8 mouse cellular contexts compared by ENCODE assay signal in genomic region chr8:94812645-94813098, GRCm38 (mm10). TPM values are rescaled to one million over a fixed set of nuclear protein-coding genes. Genes with fewer than 3 reads are reported as not detected.
DNase-seq lines count a peak whose midpoint lies in the region; ATAC-seq and TF ChIP-seq lines count a peak whose summit lies in the region.

No protein-coding gene starts in this region.

- H3K27me3 ChIP-seq in embryonic facial prominence, embryonic 10.5 days (replicated peaks; ENCODE audit: low read depth, poor library complexity, severe bottlenecking), result no peaks in the 10 kb centered on the region
- no peaks in the 10 kb centered on the region for H3K27me3 ChIP-seq in intestine, postnatal 0 days (replicated peaks; ENCODE audit: control insufficient read depth, insufficient read depth, low read length)
- H3K27me3 ChIP-seq in midbrain, embryonic 10.5 days (ENCODE audit: low read depth, poor library complexity, severe bottlenecking), result no peaks in the 10 kb centered on the region

- H3K9ac ChIP-seq in intestine, postnatal 0 days (ENCODE audit: low read depth, low read length), result no peak overlapping the region

- no peaks in the 10 kb centered on the region for H3K36me3 ChIP-seq in embryonic facial prominence, embryonic 10.5 days (replicated peaks)
- H3K36me3 ChIP-seq in intestine, postnatal 0 days (ENCODE audit: control insufficient read depth, insufficient read depth), result no peaks in the 10 kb centered on the region
- H3K36me3 ChIP-seq in midbrain, embryonic 10.5 days, result no peaks in the 10 kb centered on the region

- TF ChIP-seq CTCF in intestine, postnatal 0 days (IDR thresholded peaks at IDR 0.05; ENCODE audit: low read depth), result peak; percentile 77

- intact Hi-C loops in left cerebral cortex, postnatal 25 days (cut with DNase I), result loop anchor here (1.0 kb wide), 1 partner anchor 108 kb away; no protein-coding TSS in a partner anchor

- H3K9me3 ChIP-seq in embryonic facial prominence, embryonic 10.5 days, result no peaks in the 10 kb centered on the region
- no peaks in the 10 kb centered on the region for H3K9me3 ChIP-seq in intestine, postnatal 0 days (ENCODE audit: control insufficient read depth)
- no peaks in the 10 kb centered on the region for H3K9me3 ChIP-seq in midbrain, embryonic 10.5 days (replicated peaks)

- H3K4me2 ChIP-seq in intestine, postnatal 0 days (replicated peaks; ENCODE audit: low read depth), result no peak overlapping the region

- DNase-seq in urinary bladder, adult 18-20 months (ENCODE audit: low spot score in 2 of 2), result peak; percentile 73 to 75
- DNase-seq in urinary bladder, postnatal 10 days (ENCODE audit: low spot score), result no peak
- peak; percentile 78 for DNase-seq in embryonic facial prominence, embryonic 10.5 days (ENCODE audit: low spot score)
- peak; percentile 96 for DNase-seq in heart, adult 11 months
- peak; percentile 94 to 96 for DNase-seq in left cerebral cortex, postnatal 25 days (ENCODE audit: low spot score in 2 of 2)
- DNase-seq in midbrain, embryonic 10.5 days (ENCODE audit: low spot score), result peak; percentile 84
- peak; percentile 71 for DNase-seq in skeletal muscle tissue, adult 2 months (ENCODE audit: low read depth, low spot score)

- peak overlapping the region; percentile 39; the same call in 1 of the 2 replicates for H3K4me3 ChIP-seq in embryonic facial prominence, embryonic 10.5 days
- no peak overlapping the region for H3K4me3 ChIP-seq in intestine, postnatal 0 days (ENCODE audit: low read depth, low read length)
- peak overlapping the region; percentile 36; the same call in 1 of the 2 replicates for H3K4me3 ChIP-seq in midbrain, embryonic 10.5 days

- peak overlapping the region; percentile 10; the same call in 1 of the 2 replicates for H3K27ac ChIP-seq in embryonic facial prominence, embryonic 10.5 days (replicated peaks)
- H3K27ac ChIP-seq in intestine, postnatal 0 days (ENCODE audit: low read depth, low read length), result no peak overlapping the region
- H3K27ac ChIP-seq in midbrain, embryonic 10.5 days (replicated peaks), result peak overlapping the region; percentile 53

- peaks cover 9% of the 10 kb centered on the region for H3K4me1 ChIP-seq in embryonic facial prominence, embryonic 10.5 days
- H3K4me1 ChIP-seq in intestine, postnatal 0 days (replicated peaks; ENCODE audit: control insufficient read depth, insufficient read depth, low read length), result no peaks in the 10 kb centered on the region
- peaks cover 16% of the 10 kb centered on the region for H3K4me1 ChIP-seq in midbrain, embryonic 10.5 days

- ATAC-seq in intestine, postnatal 0 days, result peak; percentile 28; the same call in 1 of the 2 replicates

- 29% methylated on average over 6 of the region's 6 CpGs for WGBS in embryonic facial prominence, embryonic 10.5 days
- 32% methylated on average over 6 of the region's 6 CpGs for WGBS in intestine, postnatal 0 days
- WGBS in midbrain, embryonic 10.5 days, result 26% methylated on average over 6 of the region's 6 CpGs

RNA-seq across cellular contexts. Expression of gene Ccl17, which starts 2.4 kb away (rescaled TPM):
- polyA plus RNA-seq in embryonic facial prominence, embryonic 10.5 days (2016; fragmentation: Nextera tagmentation; extraction: Ambion mirVana), result not detected in 2 replicates
- 1.2 and 1.3 TPM in 2 replicates for polyA plus RNA-seq in intestine, postnatal 0 days (2015; fragmentation: Nextera tagmentation; extraction: Ambion mirVana)
- 1 to 10 TPM; 8.6 to 9.3 TPM for total RNA-seq in left cerebral cortex, postnatal 25 days (2021)
- polyA plus RNA-seq in midbrain, embryonic 10.5 days (2016; fragmentation: Nextera tagmentation; extraction: Ambion mirVana), result not detected in 2 replicates

RNA-seq across cellular contexts. Expression of gene Coq9, which starts 25.4 kb away (rescaled TPM):
- polyA plus RNA-seq in embryonic facial prominence, embryonic 10.5 days (2016; fragmentation: Nextera tagmentation; extraction: Ambion mirVana), result 48.1 and 49.6 TPM in 2 replicates
- polyA plus RNA-seq in intestine, postnatal 0 days (2015; fragmentation: Nextera tagmentation; extraction: Ambion mirVana), result 79.4 and 80.7 TPM in 2 replicates
- total RNA-seq in left cerebral cortex, postnatal 25 days (2021), result 10 to 100 TPM; 82.4 to 94.4 TPM
- polyA plus RNA-seq in midbrain, embryonic 10.5 days (2016; fragmentation: Nextera tagmentation; extraction: Ambion mirVana), result 50.4 and 52.6 TPM in 2 replicates

RNA-seq across cellular contexts. Expression of gene Ciapin1, which starts 25.5 kb away (rescaled TPM):
- 193 and 200 TPM in 2 replicates for polyA plus RNA-seq in embryonic facial prominence, embryonic 10.5 days (2016; fragmentation: Nextera tagmentation; extraction: Ambion mirVana)
- 88.1 and 95.1 TPM in 2 replicates for polyA plus RNA-seq in intestine, postnatal 0 days (2015; fragmentation: Nextera tagmentation; extraction: Ambion mirVana)
- 10 to 100 TPM; 67.9 to 74.1 TPM for total RNA-seq in left cerebral cortex, postnatal 25 days (2021)
- polyA plus RNA-seq in midbrain, embryonic 10.5 days (2016; fragmentation: Nextera tagmentation; extraction: Ambion mirVana), result 185 and 201 TPM in 2 replicates

RNA-seq across cellular contexts. Expression of gene Cx3cl1, which starts 40.9 kb away (rescaled TPM):
- 4.5 and 5.5 TPM in 2 replicates for polyA plus RNA-seq in embryonic facial prominence, embryonic 10.5 days (2016; fragmentation: Nextera tagmentation; extraction: Ambion mirVana)
- polyA plus RNA-seq in intestine, postnatal 0 days (2015; fragmentation: Nextera tagmentation; extraction: Ambion mirVana), result 91.8 and 95.5 TPM in 2 replicates
- 100 to 1,000 TPM; 749 to 762 TPM for total RNA-seq in left cerebral cortex, postnatal 25 days (2021)
- 13.6 and 14.3 TPM in 2 replicates for polyA plus RNA-seq in midbrain, embryonic 10.5 days (2016; fragmentation: Nextera tagmentation; extraction: Ambion mirVana)

RNA-seq across cellular contexts. Expression of gene Polr2c, which starts 44.6 kb away (rescaled TPM):
- polyA plus RNA-seq in embryonic facial prominence, embryonic 10.5 days (2016; fragmentation: Nextera tagmentation; extraction: Ambion mirVana), result 180 and 184 TPM in 2 replicates
- 70.4 and 75.1 TPM in 2 replicates for polyA plus RNA-seq in intestine, postnatal 0 days (2015; fragmentation: Nextera tagmentation; extraction: Ambion mirVana)
- total RNA-seq in left cerebral cortex, postnatal 25 days (2021), result 10 to 100 TPM; 67.4 to 76.6 TPM
- polyA plus RNA-seq in midbrain, embryonic 10.5 days (2016; fragmentation: Nextera tagmentation; extraction: Ambion mirVana), result 163 and 176 TPM in 2 replicates
